Mouse (Mus musculus) liver, embryonic 16.5 days (tissue): ENCODE results near the gene Pgk1. TPM values are rescaled to one million over a fixed set of nuclear protein-coding genes. Genes with fewer than 3 reads are reported as not detected.

Experiments
- ATAC-seq: fragments of 200-750 bp; cut with Nextera tagmentation; 2 replicates; pipeline ENCODE4 v1.8.0; 2017; ENCODE audit warnings: low read depth, mild to moderate bottlenecking, moderate number of reproducible peaks, moderate library complexity
- H3K27ac ChIP-seq: fragments of 300-500 bp; sonication (generic); 2 replicates; pipeline ENCODE4 v1.5.1; 2014; ENCODE audit warnings: mild to moderate bottlenecking, low read length
- H3K27me3 ChIP-seq: fragments of 300-500 bp; sonication (generic); 2 replicates; pipeline ENCODE4 v1.6.1; 2014; ENCODE audit warnings: low read depth, low read length, mixed read lengths; ENCODE audit not compliant: control insufficient read depth, insufficient read depth
- H3K36me3 ChIP-seq: fragments of 300-500 bp; sonication (generic); 2 replicates; pipeline ENCODE4 v1.6.1; 2014; ENCODE audit warnings: mild to moderate bottlenecking; ENCODE audit not compliant: control insufficient read depth, insufficient read depth
- H3K4me1 ChIP-seq: fragments of 300-500 bp; sonication (generic); 2 replicates; pipeline ENCODE4 v1.6.1; 2014; ENCODE audit warnings: low read depth, low read length, mixed read lengths; ENCODE audit not compliant: control insufficient read depth
- H3K4me2 ChIP-seq: fragments of 300-500 bp; sonication (generic); 2 replicates; pipeline ENCODE4 v1.6.1; 2014; ENCODE audit warnings: low read depth, low read length, mixed read lengths
- H3K4me3 ChIP-seq: fragments of 300-500 bp; sonication (generic); 2 replicates; pipeline ENCODE4 v1.5.1; 2014; ENCODE audit warnings: low read depth, mild to moderate bottlenecking, low read length
- H3K9ac ChIP-seq: fragments of 300-500 bp; sonication (generic); 2 replicates; pipeline ENCODE4 v1.6.1; 2014; ENCODE audit warnings: low read depth, low read length
- H3K9me3 ChIP-seq: fragments of 300-500 bp; sonication (generic); replicated peaks from 2 replicates; pipeline ENCODE4 v1.6.1; 2016; ENCODE audit warnings: low read length; ENCODE audit not compliant: control insufficient read depth
- WGBS: fragments of 180-500 bp; shearing (Covaris S2); extraction: QIAGEN DNeasy Blood & Tissue Kit; methylation state at CpG from one replicate; pipeline ENCODE4 v1.1.7; 2014; ENCODE audit not compliant: insufficient replicate concordance; 5-methylcytosine and 5-hydroxymethylcytosine counted together
- polyA plus RNA-seq: library from polyadenylated mRNA; unstranded; fragments of >200 nt; fragmentation: Nextera tagmentation; extraction: Ambion mirVana; gene quantifications from 2 replicates; pipeline ENCODE4 v1.2.1, GENCODE M21; 2015

Pgk1 gene
- polyA plus RNA-seq, 1 experiment from 2014 or later, result 189 TPM

DNA sequence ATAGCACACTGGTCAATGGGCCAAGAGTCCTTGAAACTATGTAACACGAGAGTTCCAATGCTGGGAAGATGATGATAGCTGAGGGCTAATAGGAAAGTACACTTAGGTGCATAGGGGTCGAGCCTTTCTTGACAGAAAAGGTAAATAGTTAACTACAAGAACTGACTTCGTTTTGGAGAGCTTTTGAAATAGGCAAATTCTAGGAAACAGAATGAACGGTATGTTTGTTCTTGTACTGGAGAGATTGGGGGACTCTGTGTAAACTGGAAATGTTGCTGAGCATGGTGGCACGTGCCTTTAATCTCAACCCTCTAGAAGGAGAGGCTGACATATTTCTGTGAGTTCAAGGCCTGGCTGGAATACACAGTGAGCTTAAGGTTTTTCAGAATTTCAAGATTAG lies 22.3 kb upstream of the Pgk1 start:
- no peak overlapping the region for H3K9ac ChIP-seq
- no peaks in the 10 kb centered on the region for H3K9me3 ChIP-seq
- no peak overlapping the region for H3K4me2 ChIP-seq
- no peaks in the 10 kb centered on the region for H3K4me1 ChIP-seq
- H3K27me3 ChIP-seq, result no peaks in the 10 kb centered on the region
- ATAC-seq, result peak; percentile 64
- no peak overlapping the region for H3K27ac ChIP-seq
- no peaks in the 10 kb centered on the region for H3K36me3 ChIP-seq
- H3K4me3 ChIP-seq, result no peak overlapping the region
- WGBS, result 49% methylated on average over 5 of the region's 5 CpGs

GRCm38 (mm10) chrX:106165089-106165488 lies 21.8 kb upstream of the Pgk1 start:
- H3K4me2 ChIP-seq, result no peak overlapping the region
- ATAC-seq, result no peak
- H3K4me3 ChIP-seq, result no peak overlapping the region
- H3K27me3 ChIP-seq, result no peaks in the 10 kb centered on the region
- H3K4me1 ChIP-seq, result no peaks in the 10 kb centered on the region
- WGBS, result 38% methylated on average over 1 of the region's 1 CpGs
- H3K36me3 ChIP-seq, result no peaks in the 10 kb centered on the region
- no peaks in the 10 kb centered on the region for H3K9me3 ChIP-seq
- H3K27ac ChIP-seq, result peak overlapping the region; percentile 55; the same call in 1 of the 2 replicates
- H3K9ac ChIP-seq, result no peak overlapping the region

GRCm38 (mm10) chrX:106171106-106171852 lies 15.6 kb upstream of the Pgk1 start:
- Histone ChIP-seq H3K9ac (peak overlapping the region; percentile 10), H3K27ac (no peak overlapping the region), H3K4me3 (peak overlapping the region; percentile 28), H3K4me2 (peak overlapping the region; percentile 51), H3K9me3 (no peaks in the 10 kb centered on the region), H3K4me1 (no peaks in the 10 kb centered on the region; the same call in 1 of the 2 replicates), H3K27me3 (no peaks in the 10 kb centered on the region), H3K36me3 (no peaks in the 10 kb centered on the region)
- 22% methylated on average over 18 of the region's 18 CpGs for WGBS
- peak; percentile 58 for ATAC-seq

GRCm38 (mm10) chrX:106171853-106172154 lies 15.1 kb upstream of the Pgk1 start:
- 50% methylated on average over 6 of the region's 6 CpGs for WGBS
- H3K4me1 ChIP-seq, result no peaks in the 10 kb centered on the region; the same call in 1 of the 2 replicates
- peak overlapping the region; percentile 28; the same call in 1 of the 2 replicates for H3K4me3 ChIP-seq
- H3K36me3 ChIP-seq, result no peaks in the 10 kb centered on the region
- H3K4me2 ChIP-seq, result peak overlapping the region; percentile 51
- H3K27ac ChIP-seq, result no peak overlapping the region
- ATAC-seq, result no peak
- no peaks in the 10 kb centered on the region for H3K27me3 ChIP-seq
- no peaks in the 10 kb centered on the region for H3K9me3 ChIP-seq
- no peak overlapping the region; the same call in 1 of the 2 replicates for H3K9ac ChIP-seq

DNA sequence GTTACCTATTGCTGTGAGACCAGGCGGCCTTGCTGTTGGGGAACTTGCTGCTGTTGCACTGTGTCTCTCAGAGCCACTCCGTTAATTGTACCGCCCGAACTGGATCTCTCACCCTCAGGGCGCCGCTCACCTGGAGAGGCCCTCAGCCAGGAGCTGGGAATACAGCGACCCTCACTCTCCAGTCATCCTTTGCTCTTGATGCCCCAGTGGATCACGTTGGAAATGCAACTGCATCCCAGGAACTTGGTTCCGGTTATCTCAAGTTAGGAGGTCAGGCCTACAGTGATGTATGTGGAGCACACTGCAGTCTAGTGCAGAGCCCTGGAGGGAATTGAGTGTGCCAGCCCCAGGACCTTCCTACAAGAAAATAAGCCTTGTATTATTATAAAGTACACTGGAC lies 10.6 kb upstream of the Pgk1 start:
- H3K9ac ChIP-seq, result no peak overlapping the region
- H3K4me3 ChIP-seq, result no peak overlapping the region
- no peaks in the 10 kb centered on the region; the same call in 1 of the 2 replicates for H3K4me1 ChIP-seq
- H3K9me3 ChIP-seq, result no peaks in the 10 kb centered on the region
- H3K27ac ChIP-seq, result no peak overlapping the region
- 60% methylated on average over 9 of the region's 9 CpGs for WGBS
- H3K4me2 ChIP-seq, result no peak overlapping the region
- no peaks in the 10 kb centered on the region for H3K36me3 ChIP-seq
- ATAC-seq, result no peak
- H3K27me3 ChIP-seq, result no peaks in the 10 kb centered on the region

DNA sequence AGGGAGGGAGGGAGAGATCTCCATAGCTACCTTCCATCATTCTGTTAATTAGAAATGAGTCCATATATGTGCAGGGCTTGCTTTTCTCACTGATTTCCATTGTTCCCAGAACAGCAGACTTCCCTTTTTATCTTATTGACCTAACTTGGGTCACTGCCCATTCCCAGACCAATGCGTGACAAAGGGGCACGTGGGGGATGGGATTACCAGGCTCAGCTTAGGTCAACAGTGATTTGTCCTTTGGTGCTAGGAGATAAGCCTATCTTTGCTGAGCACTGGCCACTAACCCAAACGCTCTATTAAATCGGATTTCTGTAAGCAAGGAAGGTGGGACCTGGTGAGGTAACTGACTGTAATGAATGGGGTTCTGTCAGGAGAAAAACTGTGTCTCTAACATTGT lies 2.6 kb upstream of the Pgk1 start:
- no peaks in the 10 kb centered on the region for H3K9me3 ChIP-seq
- no peak overlapping the region for H3K27ac ChIP-seq
- H3K4me1 ChIP-seq, result peaks cover 6% of the 10 kb centered on the region
- no peak overlapping the region for H3K4me2 ChIP-seq
- no peaks in the 10 kb centered on the region for H3K27me3 ChIP-seq
- ATAC-seq, result no peak
- H3K9ac ChIP-seq, result no peak overlapping the region
- no peak overlapping the region for H3K4me3 ChIP-seq
- WGBS, result 21% methylated on average over 4 of the region's 4 CpGs
- H3K36me3 ChIP-seq, result no peaks in the 10 kb centered on the region

DNA sequence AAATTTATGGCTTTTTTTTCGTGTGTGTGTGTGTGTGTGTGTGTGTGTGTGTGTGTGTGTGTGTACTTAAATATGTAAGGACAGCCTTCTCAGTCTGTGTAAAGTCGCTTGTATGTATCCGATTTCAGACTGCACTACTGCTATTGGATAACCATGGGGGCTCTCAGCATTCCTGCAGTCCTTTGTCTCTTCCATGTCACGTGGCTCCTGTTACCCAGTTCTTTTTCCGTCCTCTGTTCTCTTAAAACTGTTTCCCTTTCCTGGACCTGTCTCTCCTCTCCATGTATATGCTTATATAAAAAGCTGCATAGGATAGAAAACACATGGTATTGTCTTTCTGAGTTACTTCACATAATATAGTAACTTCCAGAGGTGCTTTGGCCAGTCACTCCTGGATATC lies 1.2 kb upstream of the Pgk1 start:
- no peak overlapping the region for H3K27ac ChIP-seq
- no peaks in the 10 kb centered on the region for H3K27me3 ChIP-seq
- H3K4me2 ChIP-seq, result no peak overlapping the region
- no peak overlapping the region for H3K9ac ChIP-seq
- peaks cover 6% of the 10 kb centered on the region for H3K4me1 ChIP-seq
- no peaks in the 10 kb centered on the region for H3K36me3 ChIP-seq
- ATAC-seq, result no peak
- no peaks in the 10 kb centered on the region for H3K9me3 ChIP-seq
- no peak overlapping the region for H3K4me3 ChIP-seq
- WGBS, result 58% methylated on average over 5 of the region's 5 CpGs

DNA sequence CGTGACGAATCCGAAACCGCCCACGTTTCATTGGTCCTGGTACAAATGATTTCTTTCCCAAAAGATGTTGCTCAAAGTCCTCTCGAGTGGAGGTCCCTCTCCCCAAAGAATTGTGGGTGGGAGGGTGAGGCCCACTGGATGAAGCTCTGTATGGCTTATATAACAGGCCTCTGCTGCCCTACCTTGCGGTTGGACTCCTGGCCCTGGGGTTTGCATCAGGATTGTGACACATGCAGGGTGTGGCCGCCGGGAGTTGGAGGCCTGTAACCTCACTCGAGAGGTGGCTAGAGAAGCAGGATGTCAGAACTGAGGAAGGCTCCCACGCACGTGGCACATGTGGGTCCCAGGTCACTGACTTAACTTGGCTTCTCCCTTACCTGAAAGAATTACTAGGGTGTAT lies 837 bp downstream of the Pgk1 start:
- Histone ChIP-seq H3K27ac (no peak overlapping the region; the same call in 1 of the 2 replicates), H3K4me1 (peaks cover 6% of the 10 kb centered on the region), H3K4me2 (peak overlapping the region; percentile 63), H3K9ac (peak overlapping the region; percentile 37), H3K4me3 (peak overlapping the region; percentile 58), H3K36me3 (no peaks in the 10 kb centered on the region), H3K9me3 (no peaks in the 10 kb centered on the region), H3K27me3 (no peaks in the 10 kb centered on the region)
- ATAC-seq, result no peak
- 22% methylated on average over 12 of the region's 12 CpGs for WGBS

DNA sequence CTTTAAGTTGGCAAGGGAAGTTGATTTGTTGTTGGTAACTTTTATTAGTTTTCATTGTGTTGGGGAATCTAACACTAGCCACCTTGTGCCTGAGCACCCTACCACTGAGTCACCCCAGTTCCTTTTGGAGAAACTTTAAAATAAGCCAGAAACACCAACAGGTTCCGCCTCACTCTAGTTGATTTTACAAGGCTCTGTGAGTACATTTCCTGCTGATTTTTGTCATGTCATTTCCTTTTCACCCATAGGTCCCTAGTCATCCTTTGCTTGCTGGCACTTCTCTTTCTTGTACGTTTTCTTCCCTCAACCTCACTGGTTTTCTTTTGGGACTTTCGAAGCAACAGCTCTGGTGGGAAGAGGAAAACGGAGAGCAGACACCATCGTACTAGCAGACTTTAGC lies 2.5 kb downstream of the Pgk1 start:
- no peak for ATAC-seq

More for the DNA sequence above, 2.5 kb downstream of the Pgk1 start:
- H3K4me3 ChIP-seq, result peak overlapping the region; percentile 58
- H3K36me3 ChIP-seq, result no peaks in the 10 kb centered on the region
- H3K4me2 ChIP-seq, result peak overlapping the region; percentile 63
- H3K4me1 ChIP-seq, result peaks cover 6% of the 10 kb centered on the region
- no peak overlapping the region for H3K9ac ChIP-seq
- H3K9me3 ChIP-seq, result no peaks in the 10 kb centered on the region
- 35% methylated on average over 5 of the region's 5 CpGs for WGBS
- H3K27me3 ChIP-seq, result no peaks in the 10 kb centered on the region
- H3K27ac ChIP-seq, result no peak overlapping the region
